Mouse (Mus musculus) ES-E14 (cell line): ENCODE data around the gene Gigyf2. TPM values are rescaled to one million over a fixed set of nuclear protein-coding genes. Genes with fewer than 3 reads are reported as not detected.

Experiments used
- DNase-seq: peaks from one replicate; pipeline ENCODE4 v3.0.0-alpha.2; 2013; ENCODE audit warnings: low read depth, low spot score
- H3K27ac ChIP-seq: 2 replicates; pipeline ENCODE4 v1.5.1; 2012; ENCODE audit warnings: low read depth, mild to moderate bottlenecking, low read length, moderate library complexity, mixed read lengths; ENCODE audit not compliant: poor library complexity, insufficient read depth, severe bottlenecking
- H3K36me3 ChIP-seq: 2 replicates; pipeline ENCODE4 v1.6.1; 2012; ENCODE audit warnings: mild to moderate bottlenecking, low read length, moderate library complexity, mixed read lengths; ENCODE audit not compliant: control insufficient read depth, poor library complexity, insufficient read depth, severe bottlenecking
- H3K4me1 ChIP-seq, 2 experiments: fragments of 150-350 bp in 1 of 2; sonication (generic) in 1 of 2; 2 replicates each; pipeline ENCODE4 v1.6.1; 2012; ENCODE audit warnings: low read length in 2 of 2, mild to moderate bottlenecking in 1 of 2, mixed read lengths in 1 of 2; ENCODE audit not compliant: control insufficient read depth in 2 of 2, insufficient read depth in 2 of 2, poor library complexity in 1 of 2
- H3K4me3 ChIP-seq, 2 experiments: fragments of 150-350 bp in 1 of 2; sonication (generic) in 1 of 2; 2 replicates each; pipeline ENCODE4 v1.5.1; 2012; ENCODE audit warnings: low read length in 2 of 2, low read depth in 1 of 2, mild to moderate bottlenecking in 1 of 2, mixed read lengths in 1 of 2; ENCODE audit not compliant: insufficient read depth in 1 of 2, poor library complexity in 1 of 2, severe bottlenecking in 1 of 2
- H3K9ac ChIP-seq: 2 replicates; pipeline ENCODE4 v1.6.1; 2012; ENCODE audit warnings: low read depth, mild to moderate bottlenecking, low read length, mixed read lengths; ENCODE audit not compliant: poor library complexity, insufficient read depth, severe bottlenecking
- H3K9me3 ChIP-seq: fragments of 150-350 bp; sonication (generic); 2 replicates; pipeline ENCODE4 v1.6.1; 2012; ENCODE audit warnings: low read depth, mild to moderate bottlenecking, low read length; ENCODE audit not compliant: control insufficient read depth, insufficient read depth
- CHD2 ChIP-seq: IDR thresholded peaks from 2 replicates; pipeline ENCODE4 v1.6.1; 2014; ENCODE audit warnings: mild to moderate bottlenecking, low read depth, low read length, inconsistent platforms
- HCFC1 ChIP-seq: IDR thresholded peaks from 2 replicates; pipeline ENCODE4 v1.6.1; 2012; ENCODE audit warnings: low read length, inconsistent platforms, borderline replicate concordance; ENCODE audit not compliant: insufficient read depth
- MAFK ChIP-seq: IDR thresholded peaks from 2 replicates; pipeline ENCODE4 v1.6.1; 2014; ENCODE audit warnings: mild to moderate bottlenecking, low read depth, low read length, inconsistent platforms; ENCODE audit not compliant: insufficient read depth
- ZC3H11A ChIP-seq: IDR thresholded peaks from 2 replicates; pipeline ENCODE4 v1.6.1; 2012; ENCODE audit warnings: low read depth, mild to moderate bottlenecking, inconsistent platforms, low read length, borderline replicate concordance
- ZNF384 ChIP-seq: IDR thresholded peaks from 2 replicates; pipeline ENCODE4 v1.6.1; 2012; ENCODE audit warnings: low read depth, low read length, inconsistent platforms
- in situ Hi-C, 2 experiments: fragments of 600-800 bp; cut with MboI; formaldehyde crosslinking; loops; one replicate each; pipeline ENCODE4 v1.15.1; 2025; ENCODE audit warnings: low sequenced_read_pairs in 2 of 2, inconsistent platforms in 1 of 2; ENCODE audit not compliant: unreplicated experiment in 2 of 2
- total RNA-seq: library from RNA; depleted of rRNA; stranded (reverse); fragments of 300-350 nt; gene quantifications from 2 replicates; pipeline ENCODE4 v1.2.3, GENCODE M21; 2012

Gene Gigyf2
- total RNA-seq, 1 experiment, result 58.7 TPM

DNA sequence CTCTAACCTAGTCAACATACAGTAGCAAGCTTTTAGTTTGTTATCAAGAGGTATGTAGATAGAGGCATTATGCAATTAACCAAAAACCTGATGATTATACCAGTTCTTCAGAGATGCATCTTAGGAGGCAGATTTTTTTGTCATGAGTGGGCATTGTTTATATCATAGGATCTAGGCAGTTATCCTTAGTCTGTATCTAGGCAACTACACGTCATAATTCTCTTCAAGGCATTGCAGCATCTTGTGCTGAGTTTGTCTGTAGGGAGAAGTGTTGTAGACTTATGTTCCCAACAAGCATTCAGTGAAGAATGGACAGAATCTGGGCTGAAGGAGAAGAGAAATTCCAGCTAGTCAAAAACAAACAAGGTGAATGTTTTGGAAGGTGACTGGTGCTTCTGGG, 77.9 kb downstream of the Gigyf2 start:
- Histone ChIP-seq H3K36me3 (peaks cover 12% of the 10 kb centered on the region), H3K4me1 (no peaks in the 10 kb centered on the region), H3K27ac (no peak overlapping the region), H3K9me3 (no peaks in the 10 kb centered on the region), H3K4me3 (no peak overlapping the region), H3K9ac (no peak overlapping the region)
- in situ Hi-C loops, result no loop called here
- DNase-seq, result no peak
- TF ChIP-seq ZC3H11A (no peak), HCFC1 (no peak), CHD2 (no peak), ZNF384 (no peak), MAFK (no peak)

DNA sequence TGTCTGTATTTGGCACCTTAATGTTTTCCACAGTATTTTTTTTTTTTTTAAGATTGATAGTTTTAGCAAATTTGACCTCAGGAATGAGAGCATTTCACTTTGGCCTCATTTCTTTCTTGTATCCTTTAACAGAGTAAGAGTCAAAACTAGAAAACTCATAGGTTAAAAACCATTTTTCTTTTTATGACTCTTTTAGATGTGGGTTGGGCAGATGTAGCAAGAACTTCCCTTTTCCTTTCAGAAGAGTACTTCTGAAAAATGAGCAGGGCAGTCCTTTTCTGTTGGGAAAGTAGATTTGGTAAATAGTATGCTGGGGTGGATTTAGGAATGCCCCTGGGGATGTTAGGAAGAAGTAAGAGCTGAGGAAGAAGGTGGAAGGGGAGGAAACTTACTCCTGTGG, 79.2 kb downstream of the Gigyf2 start:
- DNase-seq, result no peak
- Histone ChIP-seq H3K27ac (no peak overlapping the region), H3K9ac (no peak overlapping the region), H3K36me3 (peaks cover 15% of the 10 kb centered on the region), H3K4me1 (no peaks in the 10 kb centered on the region), H3K9me3 (no peaks in the 10 kb centered on the region), H3K4me3 (no peak overlapping the region)
- TF ChIP-seq ZC3H11A (no peak), MAFK (no peak), CHD2 (no peak), ZNF384 (no peak), HCFC1 (no peak)
- in situ Hi-C loops, result no loop called here

DNA sequence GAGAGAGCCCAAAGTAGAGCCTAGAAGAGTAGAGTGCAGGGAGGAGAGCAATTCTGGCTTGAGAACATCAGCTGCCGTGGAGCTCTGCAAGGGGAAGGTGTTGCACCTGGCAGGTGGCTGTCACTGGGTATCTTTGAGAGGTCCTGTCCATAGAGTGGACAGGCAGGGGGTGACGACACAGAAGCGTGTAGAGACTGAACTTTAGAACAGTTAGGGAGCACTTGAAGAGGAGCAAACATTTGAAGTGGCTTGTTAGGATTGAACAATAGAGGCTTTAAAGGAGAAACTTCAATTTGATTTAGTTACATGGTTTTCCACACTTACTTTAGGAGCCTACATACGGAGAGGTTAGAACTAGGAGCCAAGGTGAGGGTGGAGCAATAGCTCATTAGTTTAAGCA, 82.6 kb downstream of the Gigyf2 start:
- Histone ChIP-seq H3K9ac (no peak overlapping the region), H3K4me1 (no peaks in the 10 kb centered on the region), H3K9me3 (no peaks in the 10 kb centered on the region), H3K27ac (no peak overlapping the region), H3K4me3 (no peak overlapping the region), H3K36me3 (peaks cover 16% of the 10 kb centered on the region)
- DNase-seq, result no peak
- TF ChIP-seq MAFK (no peak), ZNF384 (no peak), CHD2 (no peak), ZC3H11A (no peak), HCFC1 (no peak)
- in situ Hi-C loops, result no loop called here

DNA sequence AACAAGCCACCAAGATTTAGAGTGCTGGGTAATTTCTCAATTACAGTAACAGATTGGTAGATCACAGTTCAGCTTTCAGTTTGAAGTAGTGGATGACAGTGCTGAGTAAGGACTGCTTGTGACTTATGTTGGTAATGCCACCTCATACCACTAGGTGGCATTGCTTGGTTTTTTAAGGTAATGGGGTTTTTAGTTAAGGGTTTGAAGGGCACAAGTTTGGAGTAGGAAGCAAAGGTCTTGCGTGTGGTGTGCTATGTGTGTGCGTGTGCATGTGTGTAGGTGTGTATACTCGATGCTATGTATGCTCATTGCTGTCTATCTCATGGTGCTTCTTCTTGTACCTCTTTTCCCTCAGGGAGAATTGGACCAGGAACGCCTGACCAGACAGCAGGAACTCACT, 91.9 kb downstream of the Gigyf2 start:
- H3K4me3 ChIP-seq, result no peak overlapping the region
- no peak overlapping the region for H3K9ac ChIP-seq
- peak; percentile 47 for DNase-seq
- in situ Hi-C loops, result no loop called here
- peaks cover 11% of the 10 kb centered on the region for H3K36me3 ChIP-seq
- no peaks in the 10 kb centered on the region for H3K9me3 ChIP-seq
- H3K4me1 ChIP-seq, result no peaks in the 10 kb centered on the region
- no peak for TF ChIP-seq CHD2
- TF ChIP-seq MAFK, result peak; percentile 70
- TF ChIP-seq HCFC1, result no peak
- TF ChIP-seq ZNF384, result peak; percentile 66; the same call in 1 of the 2 replicates
- TF ChIP-seq ZC3H11A, result no peak
- H3K27ac ChIP-seq, result no peak overlapping the region

DNA sequence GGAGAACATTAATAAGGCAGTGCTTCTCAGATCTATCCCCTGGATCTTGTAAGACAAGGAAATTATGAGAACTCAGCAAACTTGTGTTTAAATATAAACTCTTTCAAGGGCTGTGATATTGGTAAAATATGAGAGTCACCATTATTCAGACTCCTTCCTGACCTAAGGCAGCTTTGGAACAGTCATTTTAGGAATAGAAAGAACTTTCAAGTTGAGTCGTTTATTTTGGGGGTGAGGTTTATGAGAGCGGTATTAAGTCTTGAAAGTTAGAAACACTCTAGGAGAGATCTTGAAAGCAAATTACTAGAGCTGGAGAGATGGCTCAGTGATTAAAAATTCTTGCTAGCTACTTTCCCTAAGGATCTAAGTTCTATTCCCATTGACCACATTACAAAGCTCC, 108.3 kb downstream of the Gigyf2 start:
- in situ Hi-C loops, result no loop called here
- no peaks in the 10 kb centered on the region for H3K9me3 ChIP-seq
- no peak for TF ChIP-seq HCFC1
- H3K4me1 ChIP-seq, result no peaks in the 10 kb centered on the region
- DNase-seq, result no peak
- H3K4me3 ChIP-seq, result no peak overlapping the region
- H3K9ac ChIP-seq, result no peak overlapping the region
- H3K36me3 ChIP-seq, result peaks cover 14% of the 10 kb centered on the region
- no peak overlapping the region for H3K27ac ChIP-seq
